In genomic region chr4:53884351-53885245, GRCm38 (mm10) we compare ENCODE assay signal across 8 mouse cellular contexts. TPM values are rescaled to one million over a fixed set of nuclear protein-coding genes. Genes with fewer than 3 reads are reported as not detected.
DNase-seq lines count a peak whose midpoint lies in the region; TF ChIP-seq lines count a peak whose summit lies in the region.

No protein-coding gene starts in this region.

- no peaks in the 10 kb centered on the region for H3K79me2 ChIP-seq in heart, adult 2 months (replicated peaks; ENCODE audit: control insufficient read depth, insufficient read depth, low read length)

- TF ChIP-seq CTCF in heart, adult 2 months (IDR thresholded peaks at IDR 0.05), result peak; percentile 92

- intact Hi-C loops in heart, adult 2 months (cut with DNase I), result loop anchor here (1.0 to 5.0 kb wide), 2 partner anchors 33 to 1355 kb away; no protein-coding TSS in a partner anchor
- intact Hi-C loops in heart, postnatal 25 days (cut with DNase I), result loop anchor here (1.0 to 2.0 kb wide), 2 partner anchors 32 to 1356 kb away; no protein-coding TSS in a partner anchor
- intact Hi-C loops in heart, postnatal 10 days (cut with DNase I), result loop anchor here (1.0 to 2.0 kb wide), 2 partner anchors 35 to 1356 kb away; no protein-coding TSS in a partner anchor

- TF ChIP-seq POLR2A in heart, adult 2 months (IDR thresholded peaks at IDR 0.05; ENCODE audit: insufficient read depth, low read depth, low read length), result no peak

- no peaks in the 10 kb centered on the region for H3K36me3 ChIP-seq in heart, adult 2 months (ENCODE audit: control insufficient read depth, insufficient read depth, low read length)

- no peak for DNase-seq in heart, adult 2 months
- DNase-seq in heart, postnatal 25 days (ENCODE audit: low spot score), result no peak
- peak; percentile 13 to 37 for DNase-seq in CD8-positive naive resting alpha-beta T cell, adult 2 months (ENCODE audit: low read depth in 2 of 2, low spot score in 2 of 2)
- DNase-seq in cerebellum, adult 8-10 months, result peak; percentile 33
- peak; percentile 48 to 58 for DNase-seq in heart, postnatal 10 days
- peak; percentile 48 to 64 for DNase-seq in layer of hippocampus, postnatal 14 days (ENCODE audit: low spot score in 2 of 2)
- DNase-seq in natural killer cell, adult 2 months (ENCODE audit: low spot score in 2 of 2), result peak; percentile 16 to 37
- DNase-seq in gastrocnemius, adult 8-10 months (ENCODE audit: low spot score in 2 of 2), result no peak

- H3K4me1 ChIP-seq in heart, adult 2 months (ENCODE audit: control insufficient read depth, insufficient read depth, low read length), result no peaks in the 10 kb centered on the region

- TF ChIP-seq EP300 in heart, adult 2 months (IDR thresholded peaks at IDR 0.05; ENCODE audit: insufficient read depth, low read depth, low read length), result no peak

- H3K27ac ChIP-seq in heart, adult 2 months, result no peak overlapping the region

- 70% methylated on average over 14 of the region's 14 CpGs for WGBS in heart, adult 2 months

- H3K9ac ChIP-seq in heart, adult 2 months (ENCODE audit: low read depth, low read length), result no peak overlapping the region

- H3K27me3 ChIP-seq in heart, adult 2 months (ENCODE audit: control insufficient read depth, insufficient read depth, low read length), result no peaks in the 10 kb centered on the region

- H3K4me3 ChIP-seq in heart, adult 2 months, result no peak overlapping the region

RNA-seq across cellular contexts. Expression of gene Tmem38b, which starts 58.8 kb away (rescaled TPM):
- 10 to 100 TPM; 23.7 to 29.0 TPM for total RNA-seq in heart, adult 2 months (2021)
- 5.9 and 10.5 TPM in 2 replicates for polyA plus RNA-seq in heart, adult 2 months (2012; rRNA removed)
- total RNA-seq in heart, postnatal 25 days (2021), result 10 to 100 TPM; 18.2 to 19.3 TPM
- 10 to 100 TPM; 15.1 to 16.1 TPM for total RNA-seq in heart, postnatal 10 days (2021)
- total RNA-seq in layer of hippocampus, postnatal 14 days (2021), result 10 to 100 TPM; 15.2 to 15.5 TPM
- 10 to 100 TPM; 56.5 to 89.2 (median 63.7) TPM for total RNA-seq in gastrocnemius, adult 8-10 months (2022)

Comparison
In these comparisons a context has a peak if more than half of its experiments do, and no peak if none do; other contexts are left out.
1. DNase-seq: peak in CD8-positive naive resting alpha-beta T cell, adult 2 months (2 of 2), cerebellum, adult 8-10 months (single experiment), heart, postnatal 10 days (2 of 2), layer of hippocampus, postnatal 14 days (2 of 2) and natural killer cell, adult 2 months (2 of 2); none in heart, adult 2 months (0 of 2), heart, postnatal 25 days (single experiment) and gastrocnemius, adult 8-10 months (0 of 2).